Mouse (Mus musculus) kidney, adult 8-10 months (tissue): Measurements from ENCODE around the gene Abhd15.

Source experiments
- DNase-seq, 2 experiments: peaks; one replicate each; pipeline ENCODE4 v3.0.0; 2022

The Abhd15 gene

DNA sequence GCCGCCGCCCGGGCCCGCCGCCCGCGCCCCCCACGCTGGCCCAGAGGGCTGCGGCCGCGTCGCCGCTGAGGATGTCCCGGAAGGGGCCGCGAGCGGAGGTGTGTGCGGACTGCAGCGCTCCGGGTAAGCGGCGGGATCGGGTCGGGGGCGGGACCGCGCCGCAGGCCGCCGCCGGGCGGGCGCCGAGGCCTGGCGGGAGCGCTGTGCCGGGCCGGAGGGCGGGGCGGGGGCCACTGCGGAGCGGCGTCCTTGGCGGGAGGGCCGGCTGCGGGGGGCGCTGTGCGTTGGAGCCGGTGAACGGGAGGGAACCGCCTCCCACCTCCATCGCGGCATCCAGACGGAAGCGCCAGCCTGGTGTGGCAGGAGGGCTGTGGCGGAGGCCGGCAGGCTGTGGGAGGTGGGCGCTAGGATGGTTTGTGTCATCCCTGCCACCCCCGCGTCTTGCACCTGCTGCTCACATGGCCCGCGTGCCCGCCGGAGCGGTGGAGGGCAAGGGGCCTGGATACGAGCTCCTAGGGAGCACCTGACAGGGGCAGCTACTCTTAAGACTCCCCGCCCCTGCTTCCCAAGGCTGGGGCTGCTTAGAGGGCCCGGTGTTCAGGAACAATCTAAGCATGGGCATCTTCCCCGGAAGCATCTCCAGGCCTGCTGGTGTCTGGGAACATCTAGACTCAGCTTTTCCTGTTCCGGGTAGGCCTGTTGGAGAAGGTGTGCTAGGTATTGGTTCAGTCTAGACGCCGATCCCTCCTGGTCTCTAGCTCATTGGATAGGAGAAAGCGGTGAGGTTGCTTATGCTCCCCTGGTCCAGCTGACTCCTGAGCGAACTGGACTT lies 21.2 kb upstream of the Abhd15 start, which contains the start of gene Git1:
Git1 (plus strand) TSS at position 51 of the 832 bp plus-strand sequence.
- no peak for DNase-seq

DNA sequence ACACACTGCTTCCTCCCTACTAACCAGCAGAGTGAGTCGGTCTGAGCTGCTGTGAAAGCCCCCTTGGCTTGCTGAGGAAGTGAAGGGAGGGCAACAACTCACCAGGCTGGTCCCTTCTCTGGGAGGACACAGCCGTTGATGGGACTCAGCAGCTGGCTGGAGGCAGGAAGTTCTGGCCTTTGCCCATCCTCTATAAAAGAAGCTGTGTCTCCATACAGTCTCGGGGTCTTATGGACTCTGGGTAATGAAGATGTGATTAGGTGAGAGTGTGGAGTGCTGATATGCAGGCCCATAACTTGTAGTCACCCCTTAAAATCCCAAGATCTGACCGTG lies 20.6 kb upstream of the Abhd15 start:
- DNase-seq, result no peak

DNA sequence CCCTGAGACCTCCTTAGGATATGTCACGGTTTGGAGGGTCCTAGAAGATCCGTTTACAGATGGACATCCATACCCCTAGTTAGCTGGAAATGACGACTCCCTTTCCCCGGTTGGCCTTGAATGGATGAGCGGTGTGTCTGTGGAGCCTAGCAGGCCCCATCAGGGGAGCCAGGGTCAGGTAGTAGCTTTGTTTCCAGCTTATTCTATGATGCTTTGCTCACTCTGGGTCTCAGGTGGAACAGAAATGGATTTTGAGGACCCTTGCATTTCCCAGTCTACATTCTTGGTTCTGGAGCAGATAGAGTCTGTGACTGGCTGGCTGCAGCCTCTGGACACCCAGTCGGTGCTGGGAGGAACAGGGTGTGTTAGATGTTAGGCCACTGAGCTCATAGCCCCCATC lies 20.1 kb upstream of the Abhd15 start:
- no peak for DNase-seq

DNA sequence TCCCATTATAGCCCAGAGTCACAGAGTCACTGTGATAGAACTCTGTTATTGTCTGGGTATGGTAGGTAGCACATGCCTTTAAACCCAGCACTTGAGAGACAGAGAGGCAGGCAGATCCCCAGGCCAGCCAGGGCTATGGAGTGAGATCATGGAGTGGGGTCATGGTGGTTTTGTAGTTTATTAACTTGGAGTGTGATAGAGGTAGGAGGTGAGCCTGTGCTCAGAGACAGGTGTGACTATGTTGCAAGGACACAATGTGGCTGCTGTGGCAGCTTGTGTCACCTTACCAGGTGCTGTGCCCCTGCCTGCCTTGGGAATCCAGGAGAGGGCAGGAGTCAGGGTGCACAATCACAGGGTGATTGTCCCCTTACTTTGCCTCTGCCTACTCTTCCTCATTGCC lies 19.4 kb upstream of the Abhd15 start:
- no peak for DNase-seq

DNA sequence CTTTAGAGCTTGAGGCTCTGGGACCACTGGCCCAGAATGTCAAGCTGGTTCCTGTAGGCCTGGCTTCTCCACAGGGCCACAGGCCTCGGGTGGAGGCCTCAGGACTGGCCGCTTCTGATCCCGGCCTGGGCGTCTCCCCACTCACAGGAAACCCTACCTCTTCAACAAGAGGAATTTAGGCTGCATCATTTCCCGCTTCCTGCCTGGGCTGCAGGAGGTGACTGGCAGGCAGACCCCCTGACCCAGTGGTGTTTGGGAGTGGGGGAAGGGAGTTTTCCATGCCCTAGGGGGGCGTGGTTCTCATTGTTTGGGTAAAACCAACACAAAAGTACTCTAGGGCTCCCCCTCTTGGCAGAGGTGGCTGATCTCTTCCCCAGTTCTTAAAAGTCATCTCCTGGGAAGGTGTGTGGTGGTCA lies 17.6 kb upstream of the Abhd15 start:
- DNase-seq, result peak; percentile 76 to 78

DNA sequence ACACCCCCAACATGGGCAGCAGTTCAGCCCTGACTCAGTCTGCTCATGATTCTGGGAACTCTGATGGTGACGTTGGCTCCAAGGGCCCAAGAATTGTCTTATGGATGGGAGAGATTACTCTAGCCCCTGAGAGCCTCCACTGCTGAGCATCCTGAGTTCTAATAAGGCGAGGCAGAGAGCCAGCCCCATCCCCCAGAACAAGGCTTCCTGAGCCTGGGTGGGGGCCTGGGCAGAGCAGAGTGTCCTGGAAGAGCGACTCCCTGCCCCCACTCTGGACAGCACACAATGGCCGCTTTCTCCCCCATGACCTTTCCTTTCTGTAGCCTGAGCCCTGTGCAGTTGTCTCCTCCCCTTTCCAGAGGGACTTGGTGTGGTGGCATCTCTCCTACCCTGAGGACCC lies 17.1 kb upstream of the Abhd15 start:
- DNase-seq, result no peak

DNA sequence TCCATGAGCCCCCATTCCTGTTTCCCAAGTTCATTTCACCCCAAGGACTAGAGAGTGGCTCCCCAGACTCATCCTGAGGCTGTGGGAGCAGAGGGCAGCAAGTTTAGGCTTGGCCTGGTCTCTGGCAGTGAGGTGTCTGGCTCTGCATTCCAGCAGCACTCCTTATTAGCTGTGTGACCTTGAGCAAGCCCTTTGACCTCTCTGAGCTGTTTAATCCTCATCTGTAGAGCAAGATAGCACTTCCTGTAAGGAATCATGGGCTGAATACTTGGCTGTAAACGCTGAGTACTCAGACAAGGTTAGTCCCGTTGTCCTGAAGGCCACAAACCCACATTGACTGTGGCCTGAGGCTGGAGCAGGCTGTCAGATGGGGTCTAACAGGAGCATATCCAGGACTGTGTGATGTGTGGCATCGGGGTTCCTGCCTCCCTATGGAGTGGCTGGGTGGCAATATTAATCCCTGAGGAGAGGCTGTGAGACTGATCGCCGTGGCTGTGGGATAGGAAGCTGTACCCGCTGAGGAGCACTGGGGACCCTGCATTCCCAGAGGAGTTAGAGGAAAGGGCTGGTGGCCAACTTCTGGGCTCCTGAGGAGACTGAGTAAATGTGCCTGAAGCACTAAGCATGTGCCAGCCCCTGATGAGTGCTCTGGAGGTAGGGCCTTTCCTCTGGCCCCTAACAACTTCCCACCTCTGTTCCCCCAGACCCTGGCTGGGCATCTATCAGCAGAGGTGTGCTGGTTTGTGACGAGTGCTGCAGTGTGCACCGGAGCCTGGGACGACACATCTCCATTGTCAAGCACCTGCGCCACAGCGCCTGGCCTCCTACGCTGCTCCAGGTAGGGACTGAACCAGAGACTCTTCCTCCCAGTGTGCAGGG lies 16.4 kb upstream of the Abhd15 start:
- no peak for DNase-seq

DNA sequence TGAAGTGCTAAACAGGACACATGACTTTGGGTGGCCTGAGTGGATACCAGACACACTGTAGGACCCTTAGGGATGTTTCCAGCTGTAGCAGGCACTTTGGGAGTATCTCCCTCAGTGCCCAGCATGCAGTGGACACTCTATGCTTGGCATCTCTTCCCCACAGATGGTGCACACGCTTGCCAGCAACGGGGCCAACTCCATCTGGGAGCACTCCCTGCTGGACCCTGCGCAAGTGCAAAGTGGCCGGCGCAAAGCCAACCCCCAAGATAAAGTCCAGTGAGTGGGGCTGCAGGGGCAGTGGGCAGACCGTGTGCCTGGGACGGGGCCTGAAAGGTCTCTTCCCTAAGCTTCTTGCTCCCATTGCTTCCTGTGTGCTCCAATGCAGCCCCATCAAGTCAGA lies 15.6 kb upstream of the Abhd15 start:
- no peak for DNase-seq

DNA sequence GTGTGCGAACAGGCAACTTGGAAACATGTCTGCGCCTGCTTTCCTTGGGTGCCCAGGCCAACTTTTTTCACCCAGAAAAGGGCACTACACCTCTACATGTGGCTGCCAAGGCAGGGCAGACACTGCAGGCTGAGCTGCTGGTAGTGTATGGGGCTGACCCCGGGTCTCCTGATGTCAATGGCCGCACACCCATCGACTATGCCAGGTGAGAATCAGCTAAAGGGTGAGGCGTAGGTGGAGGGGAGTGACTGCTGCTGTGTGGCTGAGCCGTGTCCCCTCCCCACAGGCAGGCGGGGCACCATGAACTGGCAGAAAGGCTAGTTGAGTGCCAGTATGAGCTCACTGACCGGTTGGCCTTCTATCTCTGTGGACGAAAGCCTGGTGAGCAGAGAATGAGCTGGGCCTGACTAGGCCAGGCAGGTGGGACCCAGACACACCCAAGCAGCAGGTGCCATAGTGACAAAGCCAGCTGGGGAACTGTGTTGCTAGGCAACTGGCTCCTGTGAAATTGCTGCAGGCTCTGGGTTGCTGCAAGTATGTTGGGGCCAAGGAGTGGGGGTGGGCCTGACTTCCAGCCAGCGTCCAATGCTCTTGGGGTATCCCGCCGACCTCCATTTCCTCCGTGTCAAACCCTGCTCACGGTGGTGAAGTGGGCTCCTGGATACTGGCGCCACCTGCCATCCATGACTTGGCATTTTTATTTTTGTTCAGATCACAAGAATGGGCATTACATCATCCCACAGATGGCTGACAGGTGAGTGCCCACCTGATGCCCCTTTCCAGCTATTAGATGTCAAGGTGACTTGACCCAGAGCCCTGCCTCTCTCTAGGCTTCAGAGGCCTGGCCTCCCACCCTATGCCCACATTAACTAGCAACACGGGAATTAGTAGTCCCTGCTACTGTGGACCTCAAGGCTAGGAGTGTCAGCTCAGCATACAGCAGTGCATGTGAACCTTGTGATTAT lies 14.3 kb upstream of the Abhd15 start:
- no peak for DNase-seq

DNA sequence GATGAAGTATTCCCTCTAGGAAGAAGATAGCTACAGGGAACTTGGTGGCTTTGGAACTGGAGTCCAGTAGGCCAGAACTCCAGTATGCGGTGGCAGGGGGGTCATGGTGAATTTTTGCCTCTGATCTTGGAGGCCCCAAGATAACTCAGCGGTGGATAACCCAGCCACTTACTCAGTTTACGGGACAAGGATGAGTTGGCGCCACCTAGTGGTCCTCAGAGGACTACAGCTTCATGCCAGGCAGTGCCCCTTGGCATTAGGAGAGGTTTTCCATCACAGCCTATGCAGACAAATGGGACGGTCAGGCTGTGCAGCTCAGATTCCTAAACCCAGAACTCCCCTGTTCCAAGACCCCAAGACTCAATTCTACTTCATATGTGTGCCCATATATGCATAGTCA lies 13.5 kb upstream of the Abhd15 start:
- DNase-seq, result peak in 1 of 2 experiments; percentile 83

DNA sequence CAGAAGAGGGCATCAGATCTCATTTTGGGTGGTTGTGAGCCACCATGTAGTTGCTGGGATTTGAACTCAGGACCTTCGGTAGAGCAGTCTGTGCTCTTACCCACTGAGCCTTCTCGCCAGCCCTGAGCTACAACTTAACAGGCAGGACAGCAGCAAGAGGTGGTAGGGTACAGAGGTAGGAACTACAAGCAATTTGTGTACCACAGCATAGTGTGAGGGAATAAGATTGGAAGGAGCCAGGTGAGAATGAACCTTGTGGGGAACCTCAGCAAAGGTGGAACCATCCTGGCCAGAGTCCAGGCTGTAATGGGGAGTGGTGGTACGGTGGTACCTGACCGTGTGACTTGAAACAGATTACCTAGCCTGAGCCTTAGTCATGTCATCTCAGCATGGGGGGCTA lies 12.9 kb upstream of the Abhd15 start:
- no peak for DNase-seq

DNA sequence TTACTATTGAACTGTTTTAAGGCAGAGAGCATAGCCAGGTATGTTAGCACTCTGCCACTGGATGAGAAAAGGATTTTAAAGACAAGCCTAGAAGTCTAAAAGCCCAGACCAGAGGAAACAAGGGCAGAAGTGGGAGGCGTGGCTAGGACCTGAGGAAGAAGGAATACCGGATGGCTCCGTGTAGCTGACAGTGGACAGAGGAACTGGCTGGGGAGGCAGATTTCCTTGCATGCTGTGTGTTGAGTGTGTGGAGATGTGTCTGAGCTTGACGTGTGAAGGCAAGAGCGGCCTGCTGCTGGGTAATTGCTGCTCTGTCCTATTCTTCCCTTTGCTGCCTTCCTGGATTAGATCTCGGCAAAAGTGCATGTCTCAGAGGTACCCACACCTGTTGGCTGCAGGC lies 12.4 kb upstream of the Abhd15 start:
- DNase-seq, result no peak

DNA sequence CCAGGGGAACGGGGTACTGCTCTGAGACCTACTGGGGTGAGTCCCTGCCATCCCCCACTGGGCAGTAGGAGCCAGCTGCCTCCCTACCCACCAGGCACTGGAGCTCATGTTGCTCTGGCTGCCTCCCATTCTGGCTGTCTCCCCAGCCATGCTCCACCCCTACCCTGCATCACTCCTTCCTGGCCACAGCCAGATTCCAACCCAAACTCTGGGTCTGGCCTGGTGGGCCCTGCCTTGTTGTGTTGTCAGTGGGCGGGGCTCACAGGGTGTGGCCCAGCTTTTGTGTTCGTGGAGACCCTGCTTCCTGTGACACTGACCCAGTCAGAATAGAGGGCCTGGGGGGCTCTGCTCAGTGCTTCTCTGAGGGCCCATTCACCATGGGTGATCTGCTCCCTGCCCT lies 11.4 kb upstream of the Abhd15 start:
- DNase-seq, result no peak

DNA sequence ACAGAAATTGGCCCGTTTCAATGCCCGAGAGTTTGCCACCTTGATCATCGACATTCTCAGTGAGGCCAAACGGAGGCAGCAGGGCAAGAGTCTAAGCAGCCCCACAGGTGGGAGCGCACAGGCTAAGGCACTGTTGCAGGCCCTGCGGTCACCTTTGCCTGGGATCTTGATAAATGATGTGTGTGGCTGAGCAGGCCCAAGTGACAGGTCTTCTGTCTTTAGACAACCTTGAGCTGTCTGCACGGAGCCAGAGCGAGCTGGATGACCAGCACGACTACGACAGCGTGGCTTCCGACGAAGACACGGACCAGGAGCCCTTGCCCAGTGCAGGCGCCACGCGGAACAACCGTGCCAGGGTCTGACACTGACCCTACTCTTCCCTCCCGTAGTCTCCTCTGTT lies 10.5 kb upstream of the Abhd15 start:
- no peak for DNase-seq

DNA sequence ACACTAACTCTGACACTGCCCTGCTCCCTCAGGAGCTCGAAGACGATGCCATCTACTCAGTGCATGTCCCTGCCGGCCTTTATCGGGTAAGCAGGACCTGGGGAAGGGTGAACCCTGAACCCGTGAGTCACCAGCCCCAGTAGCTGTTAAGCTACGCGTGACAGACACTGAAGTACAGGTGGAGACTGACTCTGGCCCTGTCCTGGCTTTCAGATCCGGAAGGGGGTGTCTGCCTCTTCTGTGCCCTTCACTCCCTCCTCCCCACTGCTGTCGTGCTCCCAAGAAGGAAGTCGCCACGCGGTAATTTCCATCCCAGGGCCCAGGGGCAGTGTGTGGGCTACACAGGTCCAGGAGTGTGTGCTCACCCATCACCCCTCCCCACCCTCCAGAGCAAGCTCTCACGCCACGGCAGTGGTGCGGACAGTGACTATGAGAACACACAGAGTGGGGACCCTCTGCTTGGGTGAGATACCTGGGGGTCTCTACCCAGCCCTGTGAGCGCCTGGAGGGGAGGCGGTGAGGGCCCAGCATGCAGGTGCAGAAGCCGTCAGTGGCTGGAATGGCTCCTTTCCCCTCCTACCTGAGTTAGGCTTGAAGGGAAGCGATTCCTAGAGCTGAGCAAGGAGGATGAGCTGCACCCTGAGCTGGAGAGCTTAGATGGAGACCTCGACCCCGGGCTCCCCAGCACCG lies 9.5 kb upstream of the Abhd15 start:
- DNase-seq, result no peak

DNA sequence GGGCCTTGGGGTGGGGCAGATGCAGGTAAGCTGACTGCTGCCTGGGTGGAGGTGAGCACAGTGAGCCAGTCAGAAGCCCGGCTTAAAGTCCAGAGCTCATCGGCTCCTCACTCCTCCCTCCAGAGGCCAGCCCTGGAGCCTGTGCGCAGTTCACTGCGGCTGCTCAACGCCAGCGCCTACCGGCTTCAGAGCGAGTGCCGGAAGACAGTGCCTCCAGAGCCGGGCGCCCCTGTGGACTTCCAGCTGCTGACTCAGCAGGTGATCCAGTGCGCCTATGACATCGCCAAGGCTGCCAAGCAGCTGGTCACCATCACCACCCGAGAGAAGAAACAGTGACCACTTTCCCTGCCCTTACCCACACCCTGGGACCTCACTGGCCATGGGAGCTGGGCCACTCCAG lies 8.6 kb upstream of the Abhd15 start:
- peak; percentile 78 to 81 for DNase-seq

DNA sequence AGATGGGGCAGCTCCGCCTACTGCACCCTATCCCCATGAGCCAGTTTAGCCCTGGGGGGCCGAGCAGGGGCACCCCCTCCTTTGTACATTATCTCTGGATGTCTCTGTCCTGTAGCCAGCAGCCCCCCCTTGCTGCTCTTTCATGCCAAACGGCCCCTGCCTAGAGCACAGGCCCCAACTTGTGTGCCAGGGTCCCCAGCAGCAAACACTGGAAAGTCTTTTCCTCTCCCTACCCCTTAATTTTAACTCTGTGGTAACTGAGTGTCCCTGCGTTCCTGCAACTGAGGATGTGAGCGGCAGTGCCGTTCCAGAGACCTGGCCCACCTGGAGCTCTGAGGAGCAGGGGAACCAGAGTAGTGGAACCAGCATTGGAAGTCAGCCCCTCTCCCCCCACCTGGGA lies 8.0 kb upstream of the Abhd15 start:
- DNase-seq, result no peak

DNA sequence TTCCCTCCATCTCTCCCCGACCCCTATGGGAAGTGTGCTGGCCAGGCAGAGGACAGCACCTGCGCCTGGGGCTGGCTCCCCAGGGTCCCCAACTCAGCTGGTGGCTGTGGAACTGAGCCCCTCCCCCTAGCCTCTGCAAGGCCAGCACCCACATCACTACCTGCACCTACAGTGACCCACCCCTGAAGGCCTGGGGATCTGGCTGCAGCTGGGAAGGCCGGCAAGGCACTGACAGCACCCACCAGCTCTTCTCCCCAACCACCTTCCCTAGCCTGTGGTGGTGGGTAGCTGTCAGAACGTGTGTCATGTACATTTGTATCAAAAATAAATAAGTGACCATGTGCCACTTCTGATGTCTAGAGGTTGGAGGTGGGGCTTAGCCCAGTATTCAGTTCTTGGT lies 7.5 kb upstream of the Abhd15 start:
- DNase-seq, result no peak

DNA sequence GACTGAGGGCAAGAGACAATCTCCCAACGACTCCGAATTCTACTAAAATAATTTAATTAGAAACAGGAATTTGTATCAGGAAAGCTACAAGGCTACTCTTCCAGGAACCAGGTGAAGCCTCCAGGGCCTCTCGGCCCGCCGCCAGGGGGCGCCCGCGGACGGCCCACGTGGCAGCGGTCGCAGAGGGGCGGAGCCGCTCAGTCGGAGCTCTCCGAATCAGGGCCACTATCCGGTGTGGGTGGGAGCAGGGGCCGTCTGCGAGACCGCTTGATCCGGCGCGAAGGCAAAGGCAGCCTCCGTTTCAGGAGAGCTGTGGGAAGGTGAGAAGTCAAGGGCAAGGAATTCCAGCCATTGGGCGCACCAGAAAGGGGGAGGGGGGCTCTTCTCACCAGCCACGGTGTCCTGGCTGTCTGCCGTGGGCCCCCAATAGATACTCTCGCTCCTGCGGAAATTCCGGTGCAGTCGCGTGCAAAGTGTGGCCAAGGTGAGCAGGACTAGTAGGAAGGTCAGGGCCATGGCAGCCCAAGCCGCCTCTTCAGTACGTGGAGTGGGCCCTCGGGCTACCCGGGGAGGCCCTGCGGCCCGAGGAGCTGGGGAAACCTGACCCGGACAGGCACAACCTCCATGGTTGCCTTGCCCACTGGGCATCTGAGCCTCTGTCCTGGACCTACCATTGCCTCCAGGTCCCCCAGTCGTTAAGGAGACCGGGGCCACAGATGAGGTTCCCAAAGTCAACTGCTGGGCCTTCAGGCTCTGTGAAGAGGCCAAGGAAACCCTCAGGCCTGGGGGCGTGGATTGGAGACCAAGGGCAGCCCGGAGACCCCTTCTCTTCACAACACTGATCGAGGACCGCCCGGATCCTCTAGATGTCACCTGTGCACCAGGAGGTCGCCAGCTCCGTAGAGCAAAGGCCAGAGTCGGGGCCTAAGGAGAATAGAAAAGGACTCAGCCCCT lies 6.6 kb upstream of the Abhd15 start:
- peak; percentile 84 to 88 for DNase-seq

DNA sequence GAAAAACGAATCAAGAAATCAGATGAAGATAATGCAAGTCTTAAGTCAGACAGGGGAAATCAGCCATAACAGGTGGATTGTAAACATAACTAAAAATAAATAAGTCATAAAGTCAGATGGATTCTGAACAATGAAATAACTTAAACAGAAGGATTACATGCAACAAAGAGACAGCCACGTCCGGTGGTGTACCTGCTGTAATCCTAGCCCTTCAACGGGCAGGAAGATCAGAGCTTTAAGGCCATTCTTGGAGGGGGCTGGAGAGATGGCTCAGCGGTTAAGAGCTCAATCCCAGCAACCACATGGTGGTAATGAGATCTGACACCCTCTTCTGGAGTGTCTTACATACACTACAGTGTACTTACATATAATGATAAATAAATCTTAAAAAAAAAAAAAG lies 3.6 kb upstream of the Abhd15 start:
- no peak for DNase-seq
